Mouse (Mus musculus): ENCODE data around the gene Slc50a1.

DNA sequence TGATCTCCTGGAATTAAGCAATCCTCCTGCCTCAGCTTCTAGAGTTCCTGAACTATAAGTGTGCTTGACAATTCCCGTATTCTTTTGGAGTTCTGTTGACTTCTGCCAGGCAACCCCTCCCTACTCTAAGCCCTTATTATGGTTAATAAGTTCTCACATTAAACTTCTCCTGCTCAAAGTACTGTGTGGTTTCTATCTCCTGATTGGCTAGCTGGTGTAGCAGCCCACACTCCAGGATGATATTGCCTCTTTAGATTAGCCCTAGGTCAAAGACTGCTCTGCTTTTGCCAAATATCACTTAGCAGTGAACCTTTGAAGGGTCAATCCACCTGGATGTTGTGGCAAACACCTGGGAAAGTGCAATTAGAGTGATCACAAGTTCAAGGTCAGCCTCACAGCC lies 29.7 kb upstream of the Slc50a1 start:
- no peak for TF ChIP-seq CTCF (conservative IDR thresholded peaks at IDR 0.05 in 1 of 2, IDR thresholded peaks at IDR 0.05 in 1 of 2; ENCODE audit: low read depth in 2 of 2, low read length in 2 of 2)
- TF ChIP-seq TCF12 (IDR thresholded peaks at IDR 0.05; ENCODE audit: low read depth, low read length) = no peak
- TF ChIP-seq ZNF384 (IDR thresholded peaks at IDR 0.05; ENCODE audit: low read depth, low read length) = no peak
- TF ChIP-seq TBP (conservative IDR thresholded peaks at IDR 0.05; ENCODE audit: low read depth, low read length) = no peak
- no peak for TF ChIP-seq POLR2A (IDR thresholded peaks at IDR 0.05; ENCODE audit: low read depth, low read length)
- TF ChIP-seq USF1 (IDR thresholded peaks at IDR 0.05; ENCODE audit: low read depth, low read length) = no peak
- no peak for TF ChIP-seq SIN3A (IDR thresholded peaks at IDR 0.05; ENCODE audit: low read length)
- TF ChIP-seq MAX (IDR thresholded peaks at IDR 0.05; ENCODE audit: low read length) = no peak
- TF ChIP-seq ZC3H11A (IDR thresholded peaks at IDR 0.05; ENCODE audit: low read depth, low read length) = no peak
- no peak for TF ChIP-seq MAFK (IDR thresholded peaks at IDR 0.05; ENCODE audit: insufficient replicate concordance, low read length)

All from CH12.LX (cell line).